Mouse (Mus musculus): ENCODE measurements at regions not wholly inside any gene's neighbourhood (a gene's known extent, or its start where the extent isn't known, plus 50 kb on each side); places are given as distances from the start of the nearest gene placed in this dataset.

GRCm38 (mm10) chr2:92800667-92801066 lies 114.2 kb upstream of the Syt13 start:
- DNase-seq (ENCODE audit: low read depth, low spot score), result no peak

GRCm38 (mm10) chr2:92804916-92805315 lies 110.0 kb upstream of the Syt13 start:
- DNase-seq (ENCODE audit: low read depth, low spot score), result no peak

- no peak for DNase-seq (ENCODE audit: low read depth, low spot score)
Measured at GRCm38 (mm10) chr2:92805761-92806160, 109.1 kb upstream of the Syt13 start.

GRCm38 (mm10) chr2:92806481-92807195 lies 108.3 kb upstream of the Syt13 start:
- DNase-seq (ENCODE audit: low read depth, low spot score), result no peak

GRCm38 (mm10) chr2:92807404-92807803 lies 107.5 kb upstream of the Syt13 start:
- DNase-seq (ENCODE audit: low read depth, low spot score), result no peak

GRCm38 (mm10) chr2:92808121-92808520 lies 106.8 kb upstream of the Syt13 start:
- DNase-seq (ENCODE audit: low read depth, low spot score), result no peak

- DNase-seq (ENCODE audit: low read depth, low spot score), result no peak
Measured at GRCm38 (mm10) chr2:92809226-92809625, 105.7 kb upstream of the Syt13 start.

- no peak for DNase-seq (ENCODE audit: low read depth, low spot score)
Measured at GRCm38 (mm10) chr2:92809681-92810323, 105.1 kb upstream of the Syt13 start.

- DNase-seq (ENCODE audit: low read depth, low spot score), result peak; percentile 40
Measured at GRCm38 (mm10) chr2:92810956-92811355, 103.9 kb upstream of the Syt13 start.

- DNase-seq (ENCODE audit: low read depth, low spot score), result no peak
Measured at GRCm38 (mm10) chr2:92813028-92813427, 101.9 kb upstream of the Syt13 start.

GRCm38 (mm10) chr2:92819586-92819985 lies 95.3 kb upstream of the Syt13 start:
- DNase-seq (ENCODE audit: low read depth, low spot score), result no peak

- DNase-seq (ENCODE audit: low read depth, low spot score), result no peak
Measured at GRCm38 (mm10) chr2:92824325-92824724, 90.6 kb upstream of the Syt13 start.

GRCm38 (mm10) chr2:92825395-92825794 lies 89.5 kb upstream of the Syt13 start:
- no peak for DNase-seq (ENCODE audit: low read depth, low spot score)

- no peak for DNase-seq (ENCODE audit: low read depth, low spot score)
Measured at GRCm38 (mm10) chr2:92830134-92830533, 84.8 kb upstream of the Syt13 start.

- no peak for DNase-seq (ENCODE audit: low read depth, low spot score)
Measured at GRCm38 (mm10) chr2:92831784-92832183, 83.1 kb upstream of the Syt13 start.

- DNase-seq (ENCODE audit: low read depth, low spot score), result no peak
Measured at GRCm38 (mm10) chr2:92836203-92836602, 78.7 kb upstream of the Syt13 start.

GRCm38 (mm10) chr2:92838012-92838411 lies 76.9 kb upstream of the Syt13 start:
- no peak for DNase-seq (ENCODE audit: low read depth, low spot score)

GRCm38 (mm10) chr2:92840009-92840408 lies 74.9 kb upstream of the Syt13 start:
- no peak for DNase-seq (ENCODE audit: low read depth, low spot score)

GRCm38 (mm10) chr2:92841626-92842025 lies 73.3 kb upstream of the Syt13 start:
- DNase-seq (ENCODE audit: low read depth, low spot score), result no peak

GRCm38 (mm10) chr2:92845061-92845769 lies 69.7 kb upstream of the Syt13 start:
- no peak for DNase-seq (ENCODE audit: low read depth, low spot score)

- no peak for DNase-seq (ENCODE audit: low read depth, low spot score)
Measured at GRCm38 (mm10) chr2:92848962-92849361, 65.9 kb upstream of the Syt13 start.

GRCm38 (mm10) chr2:92851336-92851735 lies 63.6 kb upstream of the Syt13 start:
- no peak for DNase-seq (ENCODE audit: low read depth, low spot score)

- no peak for DNase-seq (ENCODE audit: low read depth, low spot score)
Measured at GRCm38 (mm10) chr2:92853175-92853574, 61.7 kb upstream of the Syt13 start.
